In genomic region chr3:52214114-52214513, GRCm38 (mm10) we compare ENCODE assay signal across 34 mouse cellular contexts.
"Had no signal": no experiment of that assay in that cellular context is flagged by ENCODE, and none has a peak within 500 bp of the region (broad histone marks: within the 10 kb centered on the region; RNA-seq: fewer than 3 reads in every experiment).

No protein-coding gene starts in this region.

- H3K9me3 ChIP-seq: heart, embryonic 10.5 days; heart, embryonic 13.5 days; heart, embryonic 15.5 days; hindbrain, embryonic 12.5 days; hindbrain, embryonic 13.5 days; hindbrain, embryonic 15.5 days; intestine, embryonic 15.5 days; kidney, embryonic 15.5 days had no signal

- H3K4me3 ChIP-seq: heart, embryonic 10.5 days; heart, embryonic 12.5 days; heart, embryonic 13.5 days; heart, embryonic 15.5 days; hindbrain, embryonic 10.5 days; hindbrain, embryonic 12.5 days; hindbrain, embryonic 13.5 days; hindbrain, embryonic 15.5 days; intestine, embryonic 15.5 days; kidney, embryonic 15.5 days; layer of hippocampus, adult 2 months had no signal

- H3K9ac ChIP-seq: heart, embryonic 12.5 days; heart, embryonic 13.5 days; heart, embryonic 15.5 days; hindbrain, embryonic 12.5 days; hindbrain, embryonic 13.5 days; hindbrain, embryonic 14.5 days; hindbrain, embryonic 15.5 days; intestine, embryonic 15.5 days; kidney, embryonic 15.5 days had no signal

- H3K4me2 ChIP-seq: heart, embryonic 12.5 days; heart, embryonic 13.5 days; heart, embryonic 15.5 days; hindbrain, embryonic 12.5 days; hindbrain, embryonic 13.5 days; hindbrain, embryonic 14.5 days; hindbrain, embryonic 15.5 days; intestine, embryonic 15.5 days; kidney, embryonic 15.5 days had no signal

- DNase-seq: heart, postnatal 10 days; heart, postnatal 14 days; heart, postnatal 36 days; heart, postnatal 4 days; kidney, adult 11 months; kidney, adult 18-20 months; kidney, adult 2 months; kidney, adult 8-10 months; kidney, adult 9 months; kidney, postnatal 10 days; kidney, postnatal 14 days; kidney, postnatal 25 days; kidney, postnatal 36 days; kidney, postnatal 4 days; layer of hippocampus, adult 9-11 months; layer of hippocampus, postnatal 36 days had no signal

- H3K27ac ChIP-seq: heart, embryonic 10.5 days; heart, embryonic 13.5 days; heart, embryonic 15.5 days; hindbrain, embryonic 10.5 days; hindbrain, embryonic 12.5 days; hindbrain, embryonic 13.5 days; hindbrain, embryonic 14.5 days; hindbrain, embryonic 15.5 days; hindbrain, postnatal 0 days; intestine, embryonic 15.5 days; kidney, embryonic 15.5 days; kidney, postnatal 0 days; layer of hippocampus, adult 2 months had no signal

- H3K27me3 ChIP-seq: heart, embryonic 12.5 days; heart, embryonic 13.5 days; hindbrain, embryonic 13.5 days; hindbrain, embryonic 15.5 days; intestine, embryonic 15.5 days; kidney, embryonic 15.5 days had no signal

- H3K36me3 ChIP-seq: heart, embryonic 10.5 days; heart, embryonic 12.5 days; heart, embryonic 13.5 days; heart, embryonic 15.5 days; hindbrain, embryonic 10.5 days; hindbrain, embryonic 12.5 days; hindbrain, embryonic 13.5 days; hindbrain, embryonic 15.5 days; intestine, embryonic 15.5 days; kidney, embryonic 15.5 days had no signal

- ATAC-seq: hindbrain, embryonic 16.5 days; hindbrain, postnatal 0 days; inflammation-experienced regulatory T-cells, adult 6 months; intestine, embryonic 15.5 days; intestine, embryonic 16.5 days; intestine, postnatal 0 days had no signal

- H3K4me1 ChIP-seq: intestine, embryonic 15.5 days had no signal
